Comparison of ENCODE assay signal across 23 mouse cellular contexts in genomic region chr9:90084152-90084551, GRCm38 (mm10). TPM values are rescaled to one million over a fixed set of nuclear protein-coding genes. Genes with fewer than 3 reads are reported as not detected.
DNase-seq lines count a peak whose midpoint lies in the region; ATAC-seq and TF ChIP-seq lines count a peak whose summit lies in the region.
"Had no signal": no experiment of that assay in that cellular context is flagged by ENCODE, and none has a peak within 500 bp of the region (broad histone marks: within the 10 kb centered on the region; RNA-seq: fewer than 3 reads in every experiment).

No protein-coding gene starts in this region.

- H3K4me3 ChIP-seq in forebrain, embryonic 14.5 days (ENCODE audit: low read depth, low read length) = no peak overlapping the region
- no peak overlapping the region for H3K4me3 ChIP-seq in forebrain, embryonic 15.5 days
- no peak overlapping the region for H3K4me3 ChIP-seq in midbrain, embryonic 11.5 days (ENCODE audit: low read depth, low read length)
- H3K4me3 ChIP-seq in midbrain, embryonic 13.5 days (replicated peaks) = no peak overlapping the region
- no peak overlapping the region for H3K4me3 ChIP-seq in kidney, adult 2 months (ENCODE audit: insufficient read depth, low read depth, low read length)
- H3K4me3 ChIP-seq: embryonic facial prominence, embryonic 13.5 days; embryonic facial prominence, embryonic 15.5 days; erythroblast, embryonic 14.5 days; forebrain, embryonic 10.5 days; forebrain, embryonic 12.5 days had no signal

- WGBS in forebrain, embryonic 14.5 days = 94% methylated on average over 3 of the region's 3 CpGs
- WGBS in forebrain, embryonic 15.5 days = 89% methylated on average over 3 of the region's 3 CpGs
- WGBS in midbrain, embryonic 11.5 days = 91% methylated on average over 3 of the region's 3 CpGs
- WGBS in midbrain, embryonic 13.5 days = 88% methylated on average over 3 of the region's 3 CpGs
- 90% methylated on average over 3 of the region's 3 CpGs for WGBS in kidney, adult 2 months

- H3K36me3 ChIP-seq in forebrain, embryonic 14.5 days (ENCODE audit: control insufficient read depth, insufficient read depth, low read length) = peaks cover 16% of the 10 kb centered on the region
- H3K36me3 ChIP-seq in forebrain, embryonic 15.5 days = peaks cover 24% of the 10 kb centered on the region
- 0 out of 2 replicates have a peak, but pooled peaks cover 3% of the 10 kb centered on the region for H3K36me3 ChIP-seq in midbrain, embryonic 11.5 days (ENCODE audit: control insufficient read depth, insufficient read depth, low read length)
- peaks cover 28% of the 10 kb centered on the region for H3K36me3 ChIP-seq in midbrain, embryonic 13.5 days
- peaks cover 2% of the 10 kb centered on the region; the same call in 1 of the 2 replicates for H3K36me3 ChIP-seq in kidney, adult 2 months (ENCODE audit: control insufficient read depth, insufficient read depth, low read length)

- ATAC-seq in forebrain, embryonic 14.5 days = 0 out of 2 replicates have a peak, but pooled peaks have one; percentile 8
- ATAC-seq in forebrain, embryonic 15.5 days (replicated peaks) = no peak
- 0 out of 2 replicates have a peak, but pooled peaks have one; percentile 10 for ATAC-seq in midbrain, embryonic 11.5 days (ENCODE audit: low FRiP score)
- no peak for ATAC-seq in midbrain, embryonic 13.5 days
- ATAC-seq: forebrain, embryonic 16.5 days had no signal

- no peaks in the 10 kb centered on the region for H3K27me3 ChIP-seq in forebrain, embryonic 14.5 days (replicated peaks; ENCODE audit: control insufficient read depth, insufficient read depth, low read length)
- H3K27me3 ChIP-seq in forebrain, embryonic 15.5 days = no peaks in the 10 kb centered on the region
- no peaks in the 10 kb centered on the region for H3K27me3 ChIP-seq in midbrain, embryonic 11.5 days (ENCODE audit: control insufficient read depth, insufficient read depth, low read length)
- no peaks in the 10 kb centered on the region for H3K27me3 ChIP-seq in midbrain, embryonic 13.5 days
- no peaks in the 10 kb centered on the region for H3K27me3 ChIP-seq in kidney, adult 2 months (replicated peaks; ENCODE audit: control insufficient read depth, insufficient read depth, low read length)
- H3K27me3 ChIP-seq: embryonic facial prominence, embryonic 13.5 days; embryonic facial prominence, embryonic 15.5 days; forebrain, embryonic 12.5 days had no signal

- no peak for TF ChIP-seq CTCF in kidney, adult 2 months (conservative IDR thresholded peaks at IDR 0.05; ENCODE audit: insufficient read depth, insufficient read length, low read depth, low read length)

- H3K4me2 ChIP-seq in forebrain, embryonic 14.5 days (ENCODE audit: low read length) = no peak overlapping the region
- H3K4me2 ChIP-seq in forebrain, embryonic 15.5 days (replicated peaks) = no peak overlapping the region
- no peak overlapping the region for H3K4me2 ChIP-seq in midbrain, embryonic 11.5 days
- no peak overlapping the region for H3K4me2 ChIP-seq in midbrain, embryonic 13.5 days (replicated peaks)
- H3K4me2 ChIP-seq: embryonic facial prominence, embryonic 13.5 days; embryonic facial prominence, embryonic 15.5 days; forebrain, embryonic 12.5 days had no signal

- H3K9ac ChIP-seq in forebrain, embryonic 14.5 days (ENCODE audit: low read length) = no peak overlapping the region
- H3K9ac ChIP-seq in forebrain, embryonic 15.5 days (replicated peaks) = no peak overlapping the region
- H3K9ac ChIP-seq in midbrain, embryonic 11.5 days (ENCODE audit: low read length) = no peak overlapping the region
- no peak overlapping the region for H3K9ac ChIP-seq in midbrain, embryonic 13.5 days (replicated peaks)
- H3K9ac ChIP-seq: embryonic facial prominence, embryonic 13.5 days; embryonic facial prominence, embryonic 15.5 days; forebrain, embryonic 12.5 days had no signal

- H3K9me3 ChIP-seq in forebrain, embryonic 14.5 days (replicated peaks; ENCODE audit: control insufficient read depth, low read length) = no peaks in the 10 kb centered on the region
- no peaks in the 10 kb centered on the region for H3K9me3 ChIP-seq in forebrain, embryonic 15.5 days
- no peaks in the 10 kb centered on the region for H3K9me3 ChIP-seq in midbrain, embryonic 11.5 days (ENCODE audit: control insufficient read depth, low read length)
- H3K9me3 ChIP-seq in midbrain, embryonic 13.5 days = no peaks in the 10 kb centered on the region
- H3K9me3 ChIP-seq: embryonic facial prominence, embryonic 15.5 days; forebrain, embryonic 10.5 days; forebrain, embryonic 12.5 days had no signal

- no peaks in the 10 kb centered on the region for H3K4me1 ChIP-seq in forebrain, embryonic 14.5 days (ENCODE audit: control insufficient read depth, insufficient read depth, low read length)
- H3K4me1 ChIP-seq in forebrain, embryonic 15.5 days = no peaks in the 10 kb centered on the region
- H3K4me1 ChIP-seq in midbrain, embryonic 11.5 days (ENCODE audit: control insufficient read depth, insufficient read depth, low read length) = no peaks in the 10 kb centered on the region
- no peaks in the 10 kb centered on the region for H3K4me1 ChIP-seq in midbrain, embryonic 13.5 days (replicated peaks)
- H3K4me1 ChIP-seq in kidney, adult 2 months (ENCODE audit: control insufficient read depth, insufficient read depth, low read length) = no peaks in the 10 kb centered on the region
- H3K4me1 ChIP-seq: embryonic facial prominence, embryonic 13.5 days; embryonic facial prominence, embryonic 15.5 days; forebrain, embryonic 10.5 days; forebrain, embryonic 12.5 days had no signal

- H3K27ac ChIP-seq in forebrain, embryonic 14.5 days (ENCODE audit: low read depth, low read length) = no peak overlapping the region
- H3K27ac ChIP-seq in forebrain, embryonic 15.5 days (replicated peaks) = no peak overlapping the region
- no peak overlapping the region for H3K27ac ChIP-seq in midbrain, embryonic 11.5 days (ENCODE audit: low read depth, low read length)
- H3K27ac ChIP-seq in midbrain, embryonic 13.5 days = no peak overlapping the region
- H3K27ac ChIP-seq in kidney, adult 2 months (ENCODE audit: insufficient read depth, low read depth, low read length) = no peak overlapping the region
- H3K27ac ChIP-seq: embryonic facial prominence, embryonic 13.5 days; embryonic facial prominence, embryonic 15.5 days; forebrain, embryonic 10.5 days; forebrain, embryonic 12.5 days had no signal

- TF ChIP-seq POLR2A in kidney, adult 2 months (IDR thresholded peaks at IDR 0.05; ENCODE audit: low read depth, low read length) = no peak

- no peak for DNase-seq in forebrain, embryonic 14.5 days (ENCODE audit: low spot score)
- DNase-seq in midbrain, embryonic 11.5 days (ENCODE audit: low spot score, missing footprints) = no peak
- peak; percentile 9 for DNase-seq in urinary bladder, adult 2 months (ENCODE audit: low spot score)
- no peak for DNase-seq in urinary bladder, postnatal 14 days (ENCODE audit: low spot score)
- DNase-seq in kidney, adult 2 months = no peak
- DNase-seq: adrenal gland, adult 8-10 months; adrenal gland, postnatal 14 days; adrenal gland, postnatal 36 days; cerebellum, adult 11 months; cerebellum, adult 18-20 months; cerebellum, adult 8-10 months; cerebellum, adult 9-11 months; cerebellum, postnatal 14 days; cerebellum, postnatal 36 days; embryo, embryonic 11 days had no signal

RNA-seq across cellular contexts. Expression of gene Ctsh, which starts 30.2 kb away (rescaled TPM):
- 14.4 and 20.7 TPM in 2 replicates for polyA plus RNA-seq in forebrain, embryonic 14.5 days (2014; fragmentation: Nextera tagmentation; extraction: Ambion mirVana)
- polyA plus RNA-seq in forebrain, embryonic 15.5 days (2015; fragmentation: Nextera tagmentation; extraction: Ambion mirVana) = 16.1 and 21.9 TPM in 2 replicates
- polyA plus RNA-seq in midbrain, embryonic 11.5 days (2014; fragmentation: Nextera tagmentation; extraction: Ambion mirVana) = 6.0 and 6.7 TPM in 2 replicates
- 13.4 and 13.9 TPM in 2 replicates for polyA plus RNA-seq in midbrain, embryonic 13.5 days (2015; fragmentation: Nextera tagmentation; extraction: Ambion mirVana)
- polyA plus RNA-seq in urinary bladder, adult 2 months (2012; rRNA removed) = 183 and 230 TPM in 2 replicates
- polyA plus RNA-seq in kidney, adult 2 months (2012; rRNA removed) = 176 and 202 TPM in 2 replicates

RNA-seq across cellular contexts. Expression of gene Morf4l1, which starts 30.4 kb away (rescaled TPM):
- 546 and 597 TPM in 2 replicates for polyA plus RNA-seq in forebrain, embryonic 14.5 days (2014; fragmentation: Nextera tagmentation; extraction: Ambion mirVana)
- polyA plus RNA-seq in forebrain, embryonic 15.5 days (2015; fragmentation: Nextera tagmentation; extraction: Ambion mirVana) = 477 and 483 TPM in 2 replicates
- polyA plus RNA-seq in midbrain, embryonic 11.5 days (2014; fragmentation: Nextera tagmentation; extraction: Ambion mirVana) = 573 and 605 TPM in 2 replicates
- 575 and 608 TPM in 2 replicates for polyA plus RNA-seq in midbrain, embryonic 13.5 days (2015; fragmentation: Nextera tagmentation; extraction: Ambion mirVana)
- 399 and 411 TPM in 2 replicates for polyA plus RNA-seq in urinary bladder, adult 2 months (2012; rRNA removed)
- polyA plus RNA-seq in kidney, adult 2 months (2012; rRNA removed) = 91.8 and 126 TPM in 2 replicates

Comparison
In these comparisons a context has a peak if more than half of its experiments do, and no peak if none do; other contexts are left out.
1. ATAC-seq: peak in forebrain, embryonic 14.5 days (single experiment) and midbrain, embryonic 11.5 days (single experiment); none in forebrain, embryonic 15.5 days (single experiment) and midbrain, embryonic 13.5 days (single experiment).